Mouse (Mus musculus): Measurements from ENCODE around the gene Mat2b. TPM values are rescaled to one million over a fixed set of nuclear protein-coding genes. Genes with fewer than 3 reads are reported as not detected.

Mat2b gene
- polyA plus RNA-seq (2012; fragmentation: generic; extraction: Trizol): 10 to 100 TPM in 1 of 2 experiments, 1 to 10 TPM in 1; 5.5 to 37.2 TPM

DNA sequence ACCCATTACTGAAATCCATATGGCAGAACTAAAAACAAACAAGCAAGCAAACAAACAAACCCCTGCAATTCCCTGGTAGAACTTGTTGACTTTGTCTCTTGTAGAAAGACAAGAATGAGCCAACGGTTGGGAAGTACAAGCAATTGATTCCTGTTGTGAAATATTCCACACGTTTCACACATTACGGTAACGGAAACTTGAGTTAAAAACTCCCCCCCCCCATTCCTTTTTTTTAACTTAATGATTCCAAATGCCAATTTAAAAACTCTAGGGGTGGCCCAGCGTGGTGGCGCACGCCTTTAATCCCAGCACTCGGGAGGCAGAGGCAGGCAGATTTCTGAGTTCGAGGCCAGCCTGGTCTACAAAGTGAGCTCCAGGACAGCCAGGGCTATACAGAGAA is at the start of gene Mat2b:
Mat2b (minus strand) TSS at position 101 of the 400 bp plus-strand sequence.

GRCm38 (mm10) chr11:40733339-40734174 is 38.6 kb upstream of the Mat2b start, which contains the start of the genes Hmmr and Nudcd2:
Gene Hmmr, minus strand, starts transcription at chr11:40733422.
Gene Nudcd2, plus strand, starts transcription at chr11:40733667.

Other genes starting within 250 kb of the Mat2b start
- gene Hmmr, start 38.2 kb upstream of the Mat2b start, polyA plus RNA-seq (2012; fragmentation: generic; extraction: Trizol): 10 to 100 TPM in 1 of 2 experiments, 1 to 10 TPM in 1; 1.3 to 14.5 TPM
- 10 to 100 TPM in 1 of 2 experiments, 1 to 10 TPM in 1; 6.0 to 33.1 TPM for gene Nudcd2, start 38.5 kb upstream of the Mat2b start, polyA plus RNA-seq (2012; fragmentation: generic; extraction: Trizol)
- gene Ccng1, start 60.1 kb upstream of the Mat2b start, polyA plus RNA-seq (2012; fragmentation: generic; extraction: Trizol): 10 to 100 TPM in 1 of 2 experiments, 1 to 10 TPM in 1; 7.0 to 37.5 TPM